Mouse (Mus musculus) frontal cortex, adult 2 months (tissue): ENCODE measurements around the gene Mgat4e. TPM values are rescaled to one million over a fixed set of nuclear protein-coding genes. Genes with fewer than 3 reads are reported as not detected.
A peak's percentile ranks its signal among the peaks of the same experiment; 100 is the strongest.

Experiments used
- DNase-seq, 2 experiments: peaks; one replicate each; pipeline ENCODE4 v3.0.0; 2022; ENCODE audit warnings: low spot score in 1 of 2; ENCODE audit errors: extremely low spot score in 1 of 2
- polyA plus RNA-seq: library from polyadenylated mRNA; depleted of rRNA; stranded (reverse); fragments of >200 nt; gene quantifications from 2 replicates; pipeline ENCODE4 v1.2.3, GENCODE M21; 2012; rRNA removed

Mgat4e gene
- polyA plus RNA-seq, 1 experiment: not detected

DNA sequence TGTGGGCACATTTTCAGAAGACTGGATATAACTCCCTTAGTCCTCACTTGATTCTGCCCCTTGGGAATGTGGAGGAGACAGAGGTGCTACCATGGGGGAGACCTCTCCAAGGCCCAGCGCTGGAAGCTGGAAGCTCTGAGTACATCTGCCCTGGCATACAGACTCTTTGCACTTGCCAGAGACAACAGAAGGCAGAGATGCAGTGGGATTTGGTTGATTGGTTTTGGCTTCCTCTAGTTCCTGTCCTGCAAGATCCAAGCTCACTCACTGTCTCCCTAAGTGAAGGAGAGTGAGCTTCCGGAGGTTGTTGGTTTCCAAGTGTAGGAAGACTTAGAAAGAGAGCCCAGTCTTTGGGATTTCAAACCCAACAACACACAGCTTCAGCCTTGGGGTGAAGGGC is 33.6 kb downstream of the Mgat4e start:
- DNase-seq: no peak

DNA sequence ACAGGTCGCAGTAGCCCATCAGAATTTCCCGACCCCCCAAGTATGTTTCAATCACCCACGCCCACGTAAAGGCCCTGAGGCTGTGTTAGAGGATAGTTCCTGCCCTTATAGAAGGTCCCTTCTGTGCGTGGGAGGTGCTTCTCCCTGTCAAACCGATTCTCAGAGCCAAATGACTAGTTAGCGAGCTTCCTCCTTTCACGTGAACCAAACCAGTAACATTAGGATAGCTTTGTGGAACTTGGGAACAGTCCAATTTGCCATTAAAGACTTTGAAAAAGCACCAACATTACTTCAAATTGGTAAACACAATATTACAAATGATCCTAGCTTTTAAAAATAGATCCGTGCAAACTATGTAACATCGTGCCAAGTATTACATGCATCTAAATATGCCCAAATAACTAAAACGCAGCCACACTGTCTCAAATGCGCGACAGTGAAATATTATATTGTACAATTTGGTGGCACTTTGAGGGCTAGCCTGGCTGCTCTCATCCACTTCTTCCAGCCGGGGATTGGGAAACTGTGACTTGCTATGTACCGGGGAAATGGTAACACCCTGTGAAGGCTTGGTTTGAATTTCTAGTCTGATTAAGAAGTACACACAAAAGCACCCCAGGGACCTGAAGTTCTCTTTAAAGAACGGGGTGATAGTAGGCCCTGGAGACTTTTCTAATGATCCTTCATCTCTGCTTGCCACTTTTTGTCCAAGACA is 35.4 kb downstream of the Mgat4e start:
- no peak for DNase-seq

DNA sequence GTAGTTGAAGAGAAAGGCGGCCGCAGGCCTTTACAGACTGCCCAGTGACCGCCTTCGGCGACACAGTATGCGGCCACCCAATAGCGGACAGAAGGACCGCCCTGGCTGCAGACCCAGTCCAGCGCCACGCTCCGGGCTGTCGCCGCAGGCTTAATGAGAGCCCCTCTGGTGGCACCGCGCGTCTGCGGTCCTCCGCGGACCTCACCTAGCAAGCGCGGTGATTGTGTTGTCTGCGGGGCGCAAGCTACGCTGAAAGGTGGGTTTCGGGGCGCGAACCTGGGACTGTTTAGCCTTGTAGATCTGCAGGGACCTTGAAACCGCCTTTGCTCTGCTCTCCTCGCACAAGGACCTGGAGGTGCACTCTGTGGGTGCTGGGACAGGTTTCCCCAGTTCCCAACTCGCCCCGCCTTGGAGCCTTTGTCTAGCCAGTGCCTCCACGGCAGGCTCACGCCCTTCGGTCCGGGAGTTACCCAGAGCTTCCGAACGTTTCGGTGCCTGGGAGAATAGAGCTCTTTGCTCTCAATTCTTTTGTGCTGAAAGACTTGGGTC is 36.1 kb downstream of the Mgat4e start:
- no peak for DNase-seq

- DNase-seq: no peak
Observed at GRCm38 (mm10) chr1:134512584-134512983, 36.9 kb downstream of the Mgat4e start.

GRCm38 (mm10) chr1:134512183-134512582 is 37.3 kb downstream of the Mgat4e start:
- DNase-seq: no peak

- no peak for DNase-seq
Observed at GRCm38 (mm10) chr1:134510018-134510417, 39.5 kb downstream of the Mgat4e start.

DNA sequence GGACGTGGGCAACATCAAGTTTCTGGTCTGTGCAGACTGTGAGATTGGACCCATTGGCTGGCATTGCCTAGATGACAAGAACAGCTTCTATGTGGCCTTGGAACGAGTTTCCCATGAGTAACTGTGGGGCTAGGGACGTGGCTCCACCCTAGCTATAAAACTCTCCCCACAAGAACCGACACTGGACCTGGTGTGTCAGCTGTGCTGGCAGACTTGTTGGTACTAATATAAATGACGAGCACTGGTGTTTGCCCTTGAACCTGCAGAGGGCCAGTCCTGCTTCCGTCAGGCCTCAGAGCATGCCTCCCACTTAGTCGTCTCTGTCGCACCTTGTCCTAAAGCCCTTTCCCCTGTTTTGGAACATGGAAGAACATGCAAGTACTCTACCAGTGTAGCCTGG is 43.3 kb downstream of the Mgat4e start:
- no peak for DNase-seq

GRCm38 (mm10) chr1:134500916-134501315 is 48.6 kb downstream of the Mgat4e start:
- no peak for DNase-seq

GRCm38 (mm10) chr1:134495991-134496390 is 53.5 kb downstream of the Mgat4e start:
- DNase-seq: no peak

- no peak for DNase-seq
Observed at GRCm38 (mm10) chr1:134495216-134495539, 54.3 kb downstream of the Mgat4e start.

DNA sequence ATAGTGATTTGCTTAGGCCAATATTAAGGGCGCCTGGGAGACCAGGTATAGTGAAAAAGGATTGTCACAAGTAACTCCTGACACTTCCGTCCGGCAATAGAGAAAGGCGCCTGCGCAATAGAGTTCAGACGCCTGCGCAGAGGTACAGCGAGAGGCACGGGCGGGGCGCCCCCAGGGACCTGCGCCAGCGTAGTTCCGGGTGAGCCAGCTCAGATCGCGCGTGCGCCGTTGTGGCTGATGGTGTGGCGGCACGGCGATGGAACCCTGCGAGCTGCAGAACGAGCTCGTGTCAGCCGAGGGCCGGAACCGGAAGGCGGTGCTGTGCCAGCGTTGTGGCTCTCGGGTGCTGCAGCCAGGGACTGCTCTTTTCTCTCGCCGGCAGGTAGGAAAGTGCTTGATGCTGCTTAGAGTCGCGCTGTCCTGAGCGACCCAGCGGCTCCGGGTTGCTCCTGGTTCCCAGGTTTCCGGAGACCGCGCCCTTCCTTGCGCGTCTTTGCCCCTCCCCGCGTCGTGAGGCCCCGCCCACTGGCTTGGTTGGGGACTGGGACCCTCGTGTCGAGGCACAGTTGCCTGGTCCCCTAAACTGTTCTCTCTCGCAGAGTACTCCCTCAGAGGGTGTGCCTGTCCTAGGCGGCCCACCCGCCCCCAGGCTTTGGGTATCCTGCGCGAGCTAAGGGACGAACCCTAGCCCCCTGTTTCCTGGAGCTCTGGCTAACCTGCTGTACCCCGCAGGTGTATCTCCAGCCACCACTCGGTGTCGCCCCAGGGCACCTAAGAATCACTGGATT is 54.9 kb downstream of the Mgat4e start, which contains the start of gene Rabif:
Rabif (plus strand) TSS at position 221 of the 788 bp plus-strand sequence.
- peak; percentile 96 to 99 for DNase-seq

GRCm38 (mm10) chr1:134493956-134494355 is 55.5 kb downstream of the Mgat4e start:
- DNase-seq: no peak

DNA sequence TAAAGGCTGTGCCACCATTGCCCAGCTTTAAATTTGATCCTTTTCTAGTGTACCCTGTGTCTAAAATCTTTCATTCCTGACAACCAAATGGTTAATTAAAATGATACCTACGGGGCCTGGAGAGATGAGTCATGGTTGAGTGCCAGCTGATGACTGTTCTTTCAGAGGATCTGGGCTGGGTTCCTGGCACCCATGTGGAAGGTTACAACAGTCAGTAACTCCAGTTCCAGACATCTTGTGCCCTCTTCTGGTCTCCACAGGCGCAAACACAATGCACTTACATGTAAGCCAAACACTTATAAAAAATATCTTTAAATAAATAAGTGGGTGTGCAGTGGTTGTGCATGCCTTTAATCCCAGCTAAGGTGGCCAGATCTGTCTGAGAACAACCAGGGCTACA is 56.0 kb downstream of the Mgat4e start:
- DNase-seq: no peak

DNA sequence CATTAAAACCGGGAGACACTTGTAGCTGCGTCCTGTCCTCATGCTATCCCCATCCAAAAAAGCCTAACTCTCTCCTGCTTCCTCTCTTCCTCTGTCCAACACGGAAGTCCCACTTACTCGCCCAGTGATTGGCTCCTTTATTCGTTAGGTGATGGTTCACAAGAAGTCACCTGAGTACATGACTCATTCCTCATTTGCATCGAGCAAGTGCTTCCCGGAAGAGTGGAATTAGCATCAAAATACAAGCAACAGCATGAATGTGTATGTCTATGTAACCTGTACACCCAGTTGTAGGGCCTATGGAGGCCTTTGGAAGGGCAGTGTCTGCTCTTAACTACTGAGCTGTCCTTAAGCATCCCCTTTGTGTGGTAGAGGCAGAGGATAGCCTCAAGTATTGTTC is 57.2 kb downstream of the Mgat4e start:
- no peak for DNase-seq

Other genes starting within 250 kb of the Mgat4e start
- gene Ppfia4, start 216.8 kb downstream of the Mgat4e start, polyA plus RNA-seq: 49.4 TPM in 2 replicates
- gene Tmem183a, start 187.7 kb downstream of the Mgat4e start, polyA plus RNA-seq: 54.0 and 62.4 TPM in 2 replicates
- not detected in 2 replicates for gene 4933406M09Rik, start 163.7 kb downstream of the Mgat4e start, polyA plus RNA-seq
- gene Cyb5r1, start 144.1 kb downstream of the Mgat4e start, polyA plus RNA-seq: 14.0 and 15.9 TPM in 2 replicates
- 60.4 and 64.3 TPM in 2 replicates for gene Adipor1, start 134.3 kb downstream of the Mgat4e start, polyA plus RNA-seq
- gene Klhl12, start 94.2 kb downstream of the Mgat4e start, polyA plus RNA-seq: 26.5 and 28.4 TPM in 2 replicates
- gene Rabif, start 55.0 kb downstream of the Mgat4e start, polyA plus RNA-seq: 28.2 and 29.4 TPM in 2 replicates
- gene Kdm5b, start 10.5 kb upstream of the Mgat4e start, polyA plus RNA-seq: 29.9 and 31.5 TPM in 2 replicates
- gene Syt2, start 97.0 kb upstream of the Mgat4e start, polyA plus RNA-seq: 5.5 and 8.9 TPM in 2 replicates